Mouse (Mus musculus) hindbrain, embryonic 16.5 days (tissue): ENCODE data around the gene Ints14. TPM values are rescaled to one million over a fixed set of nuclear protein-coding genes. Genes with fewer than 3 reads are reported as not detected.
"Not testable (repeated sequence)": the region's sequence is repeated elsewhere in the genome, so short reads cannot be mapped to it uniquely, and the experiment has no call there.

Experiments used
- ATAC-seq: fragments of 200-750 bp; cut with Nextera tagmentation; 2 replicates; pipeline ENCODE4 v1.8.0; 2017; ENCODE audit warnings: moderate TSS enrichment, moderate library complexity
- H3K27ac ChIP-seq: fragments of 300-500 bp; sonication (generic); 2 replicates; pipeline ENCODE4 v1.5.1; 2014; ENCODE audit warnings: low read depth, mild to moderate bottlenecking, control low read depth, low read length, moderate library complexity
- H3K27me3 ChIP-seq: fragments of 300-500 bp; sonication (generic); replicated peaks from 2 replicates; pipeline ENCODE4 v1.6.1; 2014; ENCODE audit warnings: low read length; ENCODE audit not compliant: control insufficient read depth, insufficient read depth
- H3K36me3 ChIP-seq: fragments of 300-500 bp; sonication (generic); 2 replicates; pipeline ENCODE4 v1.6.1; 2014; ENCODE audit warnings: mild to moderate bottlenecking, low read length, moderate library complexity, mixed read lengths; ENCODE audit not compliant: control insufficient read depth, insufficient read depth
- H3K4me1 ChIP-seq: fragments of 300-500 bp; sonication (generic); 2 replicates; pipeline ENCODE4 v1.6.1; 2014; ENCODE audit warnings: low read depth, low read length; ENCODE audit not compliant: control insufficient read depth, insufficient read depth
- H3K4me2 ChIP-seq: fragments of 300-500 bp; sonication (generic); 2 replicates; pipeline ENCODE4 v1.6.1; 2014; ENCODE audit warnings: mild to moderate bottlenecking, low read length, control low read depth, moderate library complexity
- H3K4me3 ChIP-seq: fragments of 300-500 bp; sonication (generic); 2 replicates; pipeline ENCODE4 v1.5.1; 2014; ENCODE audit warnings: mild to moderate bottlenecking, low read length, control low read depth, moderate library complexity
- H3K9ac ChIP-seq: fragments of 300-500 bp; sonication (generic); 2 replicates; pipeline ENCODE4 v1.6.1; 2014; ENCODE audit warnings: low read depth, mild to moderate bottlenecking, control low read depth, low read length, moderate library complexity
- H3K9me3 ChIP-seq: fragments of 300-500 bp; sonication (generic); 2 replicates; pipeline ENCODE4 v1.6.1; 2014; ENCODE audit warnings: mild to moderate bottlenecking, low read length, moderate library complexity; ENCODE audit not compliant: control insufficient read depth
- WGBS: fragments of 180-500 bp; shearing (Covaris S2); extraction: QIAGEN DNeasy Blood & Tissue Kit; methylation state at CpG from one replicate; pipeline ENCODE4 v1.1.7; 2014; 5-methylcytosine and 5-hydroxymethylcytosine counted together
- polyA plus RNA-seq: library from polyadenylated mRNA; unstranded; fragments of >200 nt; fragmentation: Nextera tagmentation; extraction: Ambion mirVana; gene quantifications from 2 replicates; pipeline ENCODE4 v1.2.1, GENCODE M21; 2015

The Ints14 gene
- polyA plus RNA-seq, 1 experiment from 2014 or later, result 32.1 TPM

DNA sequence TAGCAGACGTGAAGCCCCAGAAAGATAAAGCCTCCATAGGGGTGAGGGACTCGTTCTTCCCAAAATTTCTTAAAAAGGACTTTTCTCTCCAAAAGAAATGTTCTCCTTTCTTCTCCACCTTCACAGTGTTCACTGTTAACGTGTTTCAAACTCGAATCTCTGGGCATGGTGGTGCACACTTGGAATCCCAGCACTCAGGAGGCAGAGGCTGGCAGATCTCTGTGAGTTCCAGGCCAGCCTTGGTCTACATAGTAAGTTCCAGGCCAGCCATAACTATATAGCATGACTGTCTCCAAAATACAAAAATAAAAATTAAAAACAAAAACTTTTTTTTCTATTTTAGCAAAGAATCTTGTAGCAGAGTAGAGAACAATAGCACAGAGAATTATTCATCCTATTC lies 59.4 kb downstream of the Ints14 start:
- no peaks in the 10 kb centered on the region for H3K9me3 ChIP-seq
- WGBS, result 73% methylated on average over 4 of the region's 4 CpGs
- H3K27me3 ChIP-seq, result no peaks in the 10 kb centered on the region
- ATAC-seq, result no peak
- peaks cover 45% of the 10 kb centered on the region for H3K4me1 ChIP-seq
- H3K4me2 ChIP-seq, result peak overlapping the region; percentile 70
- peak overlapping the region; percentile 99 for H3K4me3 ChIP-seq
- H3K36me3 ChIP-seq, result no peaks in the 10 kb centered on the region
- H3K27ac ChIP-seq, result no peak overlapping the region
- H3K9ac ChIP-seq, result no peak overlapping the region

DNA sequence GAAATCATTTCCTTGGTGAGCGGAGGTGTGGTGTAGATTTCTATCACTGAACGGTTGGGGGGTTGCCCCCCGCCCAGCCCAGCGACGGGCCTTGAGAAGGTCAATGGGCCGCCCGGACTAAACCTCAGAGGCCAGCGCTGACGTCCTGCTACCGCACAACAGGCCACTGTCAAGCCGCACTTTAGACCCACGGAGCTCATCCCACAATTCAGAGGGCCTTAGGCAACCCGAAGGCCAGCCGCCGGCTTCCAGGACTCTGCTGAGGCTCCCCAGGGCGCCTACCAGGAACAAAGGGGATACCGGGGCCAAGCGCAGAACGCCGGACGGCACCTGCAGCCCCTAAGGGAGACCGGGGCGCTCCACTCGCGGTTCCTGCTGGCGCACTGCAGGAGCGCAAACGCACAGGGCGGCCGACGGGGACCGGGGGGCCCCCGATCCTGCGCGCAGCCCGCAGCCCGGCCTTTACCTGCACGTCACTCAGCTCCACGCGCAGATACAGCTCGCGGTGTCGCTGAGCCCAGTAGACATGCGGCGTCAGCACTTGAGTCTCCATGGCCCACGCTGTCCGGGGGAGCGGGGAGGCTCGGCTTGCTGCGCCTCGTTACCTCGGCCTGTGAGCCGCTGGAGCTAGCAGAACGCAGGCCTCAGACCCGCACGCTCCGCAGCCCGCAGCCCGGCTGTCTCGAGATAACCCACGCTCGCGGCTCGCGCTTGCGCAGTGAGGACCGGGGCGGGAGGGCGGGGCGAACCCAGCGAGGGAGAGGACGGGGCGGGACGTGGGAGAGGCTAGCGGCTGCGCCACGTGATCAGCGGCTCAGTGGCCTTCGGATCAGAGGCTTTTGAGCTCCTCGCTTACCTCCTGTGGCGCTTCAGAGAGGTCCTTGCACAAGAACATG lies 60.5 kb downstream of the Ints14 start, which contains the start of gene Hacd3:
Hacd3 (minus strand) TSS at position 703 of the 896 bp plus-strand sequence.
- 0% methylated on average over 58 of the region's 81 CpGs for WGBS
- peak; percentile 96 for ATAC-seq

DNA sequence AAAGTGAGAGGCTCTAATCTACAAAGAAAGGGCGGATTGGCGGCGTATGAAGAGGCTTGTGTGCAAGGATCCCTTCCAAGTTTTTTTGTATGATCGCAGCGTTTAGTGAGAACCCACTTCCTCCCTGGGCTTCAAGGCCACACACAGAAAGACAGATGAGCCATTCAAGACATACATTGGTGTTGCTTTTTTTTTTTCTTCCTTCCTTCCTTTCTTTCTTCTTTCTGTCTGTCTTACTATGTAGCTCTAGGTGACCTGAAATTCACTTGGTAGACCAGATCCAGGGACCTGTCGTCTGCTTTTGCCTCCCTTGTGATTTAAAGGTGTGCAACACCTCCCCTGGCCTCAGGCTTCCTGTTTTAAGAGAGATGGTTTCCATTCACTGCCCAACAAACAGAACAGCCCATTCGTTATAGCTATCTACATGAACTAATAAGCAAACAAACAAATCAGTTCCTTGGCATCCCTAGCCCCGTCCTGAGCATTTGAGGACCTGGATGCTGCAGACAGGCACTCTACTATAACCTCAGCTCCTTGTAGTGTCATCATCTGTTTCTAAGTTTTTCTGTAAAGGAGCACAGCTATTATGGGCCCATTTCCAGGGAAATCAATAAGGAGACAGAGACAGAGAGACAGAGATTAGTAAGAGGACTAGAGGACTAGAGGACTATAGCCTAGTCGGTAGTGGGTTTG lies 61.3 kb downstream of the Ints14 start:
- H3K36me3 ChIP-seq, result no peaks in the 10 kb centered on the region
- no peaks in the 10 kb centered on the region for H3K9me3 ChIP-seq
- H3K27ac ChIP-seq, result peak overlapping the region; percentile 95
- H3K4me1 ChIP-seq, result peaks cover 36% of the 10 kb centered on the region
- peak overlapping the region; percentile 99 for H3K9ac ChIP-seq
- H3K27me3 ChIP-seq, result no peaks in the 10 kb centered on the region
- WGBS, result 23% methylated on average over 9 of the region's 9 CpGs
- ATAC-seq, result no peak
- peak overlapping the region; percentile 70 for H3K4me2 ChIP-seq
- peak overlapping the region; percentile 99 for H3K4me3 ChIP-seq

More for the DNA sequence above, 60.5 kb downstream of the Ints14 start, which contains the start of gene Hacd3:
- H3K9ac ChIP-seq, result peak within 1 kb of the TSS; percentile 99
- no peaks in the 10 kb centered on the region for H3K27me3 ChIP-seq
- peaks cover 42% of the 10 kb centered on the region for H3K4me1 ChIP-seq
- H3K4me2 ChIP-seq, result peak within 1 kb of the TSS; percentile 70
- no peaks in the 10 kb centered on the region for H3K36me3 ChIP-seq
- H3K4me3 ChIP-seq, result peak within 1 kb of the TSS; percentile 99
- peak within 1 kb of the TSS; percentile 95 for H3K27ac ChIP-seq
- no peaks in the 10 kb centered on the region for H3K9me3 ChIP-seq

DNA sequence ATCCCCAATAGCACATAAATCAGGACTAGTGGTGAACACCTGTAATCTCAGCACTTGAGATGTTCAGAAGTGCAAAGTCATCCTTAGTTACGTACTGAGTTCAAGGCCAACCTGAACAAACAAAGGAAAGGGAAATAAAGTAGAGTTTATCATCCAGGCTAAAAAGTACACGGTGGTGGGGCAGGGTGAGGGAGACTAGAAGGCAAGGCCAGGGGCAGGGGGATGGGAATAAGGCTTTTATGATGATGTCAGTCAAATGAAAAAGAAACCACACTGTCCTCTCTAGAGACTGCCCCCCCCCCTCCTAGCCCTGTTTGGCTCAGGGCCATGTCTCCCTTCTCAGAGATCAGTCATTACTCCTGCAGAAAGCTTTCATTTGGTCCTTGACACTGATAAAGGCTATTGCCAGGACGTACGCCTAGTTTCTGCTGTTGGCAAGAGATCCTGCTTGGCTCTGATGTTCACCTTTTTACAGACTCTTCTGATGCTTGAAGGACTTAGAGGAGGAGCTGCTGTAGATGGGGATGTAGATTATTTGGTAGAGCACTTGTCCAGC lies 62.0 kb downstream of the Ints14 start:
- Histone ChIP-seq H3K36me3 (no peaks in the 10 kb centered on the region), H3K4me3 (no peak overlapping the region), H3K9ac (no peak overlapping the region), H3K27me3 (no peaks in the 10 kb centered on the region), H3K27ac (no peak overlapping the region), H3K4me1 (peaks cover 32% of the 10 kb centered on the region), H3K4me2 (no peak overlapping the region), H3K9me3 (no peaks in the 10 kb centered on the region)
- WGBS, result 61% methylated on average over 4 of the region's 4 CpGs
- ATAC-seq, result no peak

DNA sequence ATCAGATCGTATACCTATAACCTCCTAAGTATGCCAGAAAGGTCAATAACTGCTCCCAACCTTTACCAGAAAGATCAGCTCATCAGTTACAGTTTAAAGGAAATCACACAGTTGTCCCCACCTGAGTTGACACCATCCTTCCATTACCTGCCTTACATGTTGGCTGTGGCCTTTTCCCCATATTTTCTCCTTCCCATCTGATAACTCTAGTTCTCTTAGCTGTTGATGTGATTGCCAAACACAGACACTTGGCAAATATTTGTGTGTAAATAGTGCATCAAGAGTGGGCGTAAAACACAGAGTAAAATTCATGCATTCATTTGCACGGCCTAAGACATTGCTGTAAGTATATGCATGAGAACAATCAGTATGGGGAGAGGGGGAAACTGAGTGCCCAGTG lies 62.7 kb downstream of the Ints14 start:
- WGBS, result 96% methylated on average over 3 of the region's 3 CpGs
- Histone ChIP-seq H3K9me3 (no peaks in the 10 kb centered on the region), H3K9ac (no peak overlapping the region), H3K4me3 (no peak overlapping the region), H3K36me3 (no peaks in the 10 kb centered on the region), H3K4me2 (no peak overlapping the region), H3K27ac (no peak overlapping the region), H3K4me1 (peaks cover 26% of the 10 kb centered on the region), H3K27me3 (no peaks in the 10 kb centered on the region)
- ATAC-seq, result no peak

DNA sequence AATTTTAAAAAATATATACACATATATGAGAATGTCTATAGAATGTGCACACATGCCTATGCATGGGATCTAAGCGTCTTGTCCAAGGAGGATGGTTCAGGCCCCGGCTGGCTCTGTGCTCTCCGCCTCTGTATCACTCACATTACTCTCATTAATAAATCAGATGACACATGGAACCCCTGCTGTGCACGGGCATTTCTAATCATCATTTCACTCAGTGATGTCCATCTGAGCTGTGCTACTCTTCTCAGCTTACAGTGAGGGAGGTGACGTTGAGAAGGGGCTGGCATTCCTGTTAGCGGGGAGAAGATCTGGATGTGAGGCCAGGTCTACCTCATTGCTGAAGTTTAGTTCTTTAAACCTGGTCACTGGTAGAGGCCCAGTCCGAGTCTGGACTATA lies 66.5 kb downstream of the Ints14 start:
- Histone ChIP-seq H3K4me3 (no peak overlapping the region), H3K9ac (no peak overlapping the region), H3K27ac (no peak overlapping the region), H3K4me1 (peaks cover 6% of the 10 kb centered on the region), H3K27me3 (no peaks in the 10 kb centered on the region), H3K36me3 (no peaks in the 10 kb centered on the region), H3K4me2 (no peak overlapping the region), H3K9me3 (no peaks in the 10 kb centered on the region)
- WGBS, result 73% methylated on average over 7 of the region's 7 CpGs
- no peak for ATAC-seq

DNA sequence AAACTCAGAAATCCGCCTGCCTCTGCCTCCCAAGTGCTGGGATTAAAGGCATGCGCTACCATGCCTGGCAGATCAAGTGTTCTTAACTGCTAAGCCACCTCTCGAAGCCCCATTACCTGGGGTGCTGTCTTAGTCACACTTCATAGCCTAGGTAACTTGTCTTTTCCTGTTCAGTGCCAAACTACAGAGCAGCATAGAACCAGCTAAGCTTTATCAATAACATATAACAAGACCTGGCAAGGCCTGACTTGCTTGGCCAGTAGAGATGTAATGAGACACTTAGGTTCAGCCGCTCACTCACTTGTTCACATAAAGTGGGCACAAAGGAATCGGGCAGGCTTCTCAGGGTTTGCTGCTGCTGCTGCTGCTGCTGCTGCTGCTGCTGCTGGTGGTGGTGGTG lies 67.6 kb downstream of the Ints14 start:
- no peak overlapping the region for H3K9ac ChIP-seq
- no peak overlapping the region for H3K4me2 ChIP-seq
- no peak for ATAC-seq
- no peak overlapping the region for H3K4me3 ChIP-seq
- H3K9me3 ChIP-seq, result no peaks in the 10 kb centered on the region
- no peaks in the 10 kb centered on the region for H3K36me3 ChIP-seq
- WGBS, result 90% methylated on average over 5 of the region's 5 CpGs
- H3K27ac ChIP-seq, result no peak overlapping the region
- H3K27me3 ChIP-seq, result no peaks in the 10 kb centered on the region
- H3K4me1 ChIP-seq, result peaks cover 7% of the 10 kb centered on the region

DNA sequence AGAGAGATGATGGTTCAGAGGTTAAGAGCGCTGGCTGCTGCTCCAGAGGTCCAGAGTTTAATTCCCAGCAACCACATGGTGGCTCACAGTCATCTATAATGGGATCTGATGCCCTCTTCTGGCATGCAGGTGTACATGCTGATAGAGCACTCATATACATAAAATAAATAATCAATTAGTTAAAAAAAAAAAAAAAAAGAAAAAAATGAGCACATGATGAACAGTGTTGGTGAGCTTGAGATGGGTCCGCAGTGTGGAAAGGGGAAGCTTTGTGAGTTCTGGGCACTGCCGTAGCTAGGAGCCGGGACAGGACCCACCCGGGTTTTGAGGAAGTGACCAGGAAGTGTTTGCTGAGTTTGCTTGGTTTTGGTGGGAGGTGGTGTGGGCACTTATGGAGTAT lies 70.7 kb downstream of the Ints14 start:
- ATAC-seq, H3K9ac ChIP-seq, H3K27me3 ChIP-seq, H3K4me2 ChIP-seq, H3K4me3 ChIP-seq, H3K9me3 ChIP-seq, H3K36me3 ChIP-seq, H3K27ac ChIP-seq: not testable (repeated sequence)
- H3K4me1 ChIP-seq, result peaks cover 14% of the 10 kb centered on the region
- WGBS, result 66% methylated on average over 5 of the region's 5 CpGs

DNA sequence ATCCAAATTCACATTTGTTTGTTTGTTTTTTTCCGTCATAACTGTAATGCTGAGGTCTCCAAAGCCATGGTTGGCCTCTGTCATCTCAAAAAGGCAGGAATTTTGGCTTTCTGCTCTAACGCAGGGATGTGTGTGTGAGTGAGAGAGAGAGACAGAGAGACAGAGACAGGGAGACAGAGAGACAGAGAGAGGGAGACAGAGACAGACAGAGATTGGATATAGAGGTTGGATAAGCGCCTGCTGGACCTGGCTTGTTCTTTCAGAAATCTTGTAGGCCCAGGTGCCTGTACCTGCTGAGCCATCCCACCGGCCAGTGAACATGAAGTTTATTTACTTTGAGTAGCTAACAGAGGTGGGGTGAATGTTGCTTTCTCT lies 71.2 kb downstream of the Ints14 start:
- Histone ChIP-seq H3K27ac (no peak overlapping the region), H3K9ac (no peak overlapping the region), H3K36me3 (peaks cover 1% of the 10 kb centered on the region; the same call in 1 of the 2 replicates), H3K9me3 (no peaks in the 10 kb centered on the region), H3K4me1 (peaks cover 14% of the 10 kb centered on the region), H3K27me3 (no peaks in the 10 kb centered on the region), H3K4me3 (peak overlapping the region; percentile 89), H3K4me2 (peak overlapping the region; percentile 5; the same call in 1 of the 2 replicates)
- ATAC-seq, result no peak
- 32% methylated on average over 4 of the region's 4 CpGs for WGBS
